Mouse (Mus musculus) myocyte (in vitro differentiated cells): ENCODE data around the gene Syt12. TPM values are rescaled to one million over a fixed set of nuclear protein-coding genes. Genes with fewer than 3 reads are reported as not detected.

Experiments
- H3K27me3 ChIP-seq: one replicate; pipeline ENCODE4 v1.6.1; 2011; ENCODE audit not compliant: control insufficient read depth, insufficient read depth, insufficient read length
- H3K36me3 ChIP-seq: one replicate; pipeline ENCODE4 v1.6.1; 2011; ENCODE audit not compliant: control insufficient read depth, insufficient read depth
- H3K4me2 ChIP-seq: one replicate; pipeline ENCODE4 v1.6.1; 2011; ENCODE audit warnings: low read depth, control low read depth
- H3K4me3 ChIP-seq: one replicate; pipeline ENCODE4 v1.5.1; 2011; ENCODE audit warnings: mild to moderate bottlenecking, control low read depth, moderate library complexity
- H3K79me2 ChIP-seq: one replicate; pipeline ENCODE4 v1.6.1; 2011; ENCODE audit not compliant: control insufficient read depth, insufficient read depth
- H3ac ChIP-seq: one replicate; pipeline ENCODE4 v1.6.1; 2011; ENCODE audit not compliant: control insufficient read depth, insufficient read length
- CEBPB ChIP-seq: IDR thresholded peaks from 2 replicates; pipeline ENCODE4 v1.6.1; 2011; ENCODE audit warnings: mild to moderate bottlenecking, moderate library complexity; ENCODE audit not compliant: poor library complexity, insufficient read depth, severe bottlenecking
- E2F4 ChIP-seq: IDR thresholded peaks from one replicate; pipeline ENCODE4 v1.6.1; 2011; ENCODE audit warnings: mild to moderate bottlenecking, control low read depth, moderate library complexity; ENCODE audit not compliant: insufficient read depth
- MAX ChIP-seq: IDR thresholded peaks from one replicate; pipeline ENCODE4 v1.6.1; 2011; ENCODE audit warnings: low read depth, mild to moderate bottlenecking, control low read depth
- MYOD1 ChIP-seq, 3 experiments: IDR thresholded peaks; one replicate each; pipeline ENCODE4 v1.6.1; 2011; ENCODE audit warnings: control low read depth in 2 of 3, low read depth in 2 of 3, mild to moderate bottlenecking in 2 of 3, moderate library complexity in 1 of 3; ENCODE audit not compliant: insufficient read length in 2 of 3, control insufficient read depth in 1 of 3
- MYOG ChIP-seq, 3 experiments: IDR thresholded peaks; one replicate each; pipeline ENCODE4 v1.6.1; 2011; ENCODE audit warnings: control low read depth in 2 of 3, low read depth in 2 of 3, mild to moderate bottlenecking in 2 of 3; ENCODE audit not compliant: insufficient read length in 2 of 3, control insufficient read depth in 1 of 3, insufficient read depth in 1 of 3
- POLR2A ChIP-seq: IDR thresholded peaks from one replicate; pipeline ENCODE4 v1.6.1; 2011; ENCODE audit warnings: low read depth, mild to moderate bottlenecking, control low read depth, moderate library complexity; ENCODE audit not compliant: insufficient read length
- POLR2AphosphoS2 ChIP-seq: IDR thresholded peaks from one replicate; pipeline ENCODE4 v1.6.1; 2011; ENCODE audit warnings: low read depth, control low read depth; ENCODE audit not compliant: insufficient read length
- REST ChIP-seq: IDR thresholded peaks from one replicate; pipeline ENCODE4 v1.6.1; 2011; ENCODE audit warnings: mild to moderate bottlenecking, control low read depth, moderate library complexity; ENCODE audit not compliant: insufficient read depth, insufficient read length
- SRF ChIP-seq: IDR thresholded peaks from one replicate; pipeline ENCODE4 v1.6.1; 2011; ENCODE audit warnings: low read depth; ENCODE audit not compliant: control insufficient read depth, insufficient read length
- TCF12 ChIP-seq: IDR thresholded peaks from one replicate; pipeline ENCODE4 v1.6.1; 2011; ENCODE audit warnings: mild to moderate bottlenecking, control low read depth; ENCODE audit not compliant: poor library complexity, insufficient read depth, severe bottlenecking
- TCF3 ChIP-seq: IDR thresholded peaks from one replicate; pipeline ENCODE4 v1.6.1; 2011; ENCODE audit warnings: low read depth, control low read depth; ENCODE audit not compliant: insufficient read length
- USF1 ChIP-seq: IDR thresholded peaks from one replicate; pipeline ENCODE4 v1.6.1; 2011; ENCODE audit warnings: low read depth, mild to moderate bottlenecking, control low read depth, moderate library complexity
- polyA plus RNA-seq: library from polyadenylated mRNA; unstranded; fragments of >200 nt; fragmentation: generic; extraction: Trizol; gene quantifications from one replicate; pipeline ENCODE4 v1.2.1, GENCODE M21; 2012; ENCODE audit warnings: missing spikeins

Gene Syt12
- polyA plus RNA-seq, 1 experiment = 22.3 TPM

DNA sequence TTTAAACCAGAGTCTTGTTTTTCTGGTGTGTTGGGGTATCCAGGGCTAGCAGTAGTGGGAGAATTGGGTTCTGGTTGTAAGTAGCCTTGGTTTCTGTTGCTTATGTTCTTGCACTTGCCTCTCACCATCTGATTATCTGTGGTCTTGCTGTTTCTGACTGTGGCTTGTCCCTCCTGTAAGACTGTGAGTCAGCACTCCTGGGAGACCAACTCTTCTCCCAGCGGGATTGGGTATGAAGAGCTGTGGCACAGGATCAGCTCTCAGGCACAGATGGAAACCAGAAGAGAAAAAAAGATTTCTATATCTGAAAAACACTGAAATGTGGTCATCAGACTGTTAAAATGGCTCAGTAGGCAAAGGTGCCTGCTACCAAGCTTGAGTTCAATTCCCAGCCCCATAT, 62.6 kb downstream of the Syt12 start:
- Histone ChIP-seq H3K4me3 (no peak overlapping the region), H3K79me2 (no peaks in the 10 kb centered on the region), H3K27me3 (no peaks in the 10 kb centered on the region)

DNA sequence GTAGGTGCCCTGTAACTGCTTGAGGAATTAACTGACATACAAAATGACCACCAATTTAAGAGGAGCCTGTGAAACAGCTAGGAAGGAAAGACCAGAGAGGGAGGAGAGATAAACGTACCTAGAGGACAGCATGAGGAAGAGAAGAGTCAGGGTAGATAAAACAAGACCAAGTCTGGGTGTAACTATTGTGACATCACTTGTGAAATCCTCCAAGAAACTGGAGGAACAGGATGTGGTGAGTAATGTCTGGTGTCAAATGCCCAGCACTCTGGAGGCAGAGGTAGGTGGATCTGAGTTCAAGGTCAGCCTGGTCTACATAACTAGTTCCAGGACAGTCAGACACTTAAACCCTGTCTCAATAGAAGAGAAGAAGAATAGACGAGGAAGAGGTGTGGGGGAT, 68.2 kb downstream of the Syt12 start:
- H3K27me3 ChIP-seq = no peaks in the 10 kb centered on the region
- no peaks in the 10 kb centered on the region for H3K36me3 ChIP-seq
- H3K4me2 ChIP-seq = no peak overlapping the region
- no peaks in the 10 kb centered on the region for H3K79me2 ChIP-seq
- TF ChIP-seq TCF3 (no peak), CEBPB (no peak), E2F4 (no peak)
- H3ac ChIP-seq = no peak overlapping the region
- H3K4me3 ChIP-seq = no peak overlapping the region

More for the DNA sequence above, 62.6 kb downstream of the Syt12 start:
- Histone ChIP-seq H3K4me2 (peak overlapping the region; percentile 21), H3K36me3 (no peaks in the 10 kb centered on the region), H3ac (no peak overlapping the region)
- TF ChIP-seq POLR2A (no peak), MYOG (IDR thresholded peaks at IDR 0.05; ENCODE audit: control insufficient read depth in 1 of 3, insufficient read depth in 1 of 3, insufficient read length in 2 of 3, low read depth in 2 of 3) (no peak), REST (no peak), USF1 (no peak), MAX (no peak), E2F4 (no peak), TCF12 (no peak), CEBPB (no peak), SRF (no peak), POLR2AphosphoS2 (no peak), TCF3 (no peak), MYOD1 (IDR thresholded peaks at IDR 0.05; ENCODE audit: control insufficient read depth in 1 of 3, insufficient read length in 2 of 3, low read depth in 2 of 3) (no peak)

DNA sequence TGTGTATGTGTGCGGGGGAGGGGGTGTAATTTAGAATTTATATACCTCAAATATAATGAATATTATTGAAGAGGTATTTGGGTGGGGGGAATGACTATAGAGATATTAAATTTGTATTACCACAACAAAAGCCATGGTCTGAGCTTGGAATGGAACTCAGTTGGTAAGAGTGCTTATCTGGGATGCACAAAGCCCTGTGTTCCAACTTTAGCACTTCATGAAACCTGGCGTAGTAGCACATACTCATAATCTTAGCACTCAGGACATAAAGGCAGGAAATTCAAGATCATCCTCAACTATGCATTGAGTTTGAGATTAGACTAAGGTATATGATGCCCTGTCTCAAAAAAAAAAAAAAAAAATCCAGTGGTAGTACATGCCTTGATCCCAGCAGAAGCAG, 72.4 kb downstream of the Syt12 start:
- Histone ChIP-seq H3K4me3 (no peak overlapping the region), H3K27me3 (no peaks in the 10 kb centered on the region), H3K79me2 (no peaks in the 10 kb centered on the region), H3K36me3 (no peaks in the 10 kb centered on the region), H3K4me2 (no peak overlapping the region), H3ac (no peak overlapping the region)
- TF ChIP-seq MYOG (IDR thresholded peaks at IDR 0.05; ENCODE audit: control insufficient read depth in 1 of 3, insufficient read depth in 1 of 3, insufficient read length in 2 of 3, low read depth in 2 of 3) = no peak
- no peak for TF ChIP-seq E2F4
- TF ChIP-seq POLR2A = no peak
- TF ChIP-seq TCF12 = no peak
- TF ChIP-seq POLR2AphosphoS2 = no peak
- TF ChIP-seq TCF3 = no peak
- no peak for TF ChIP-seq SRF
- no peak for TF ChIP-seq USF1
- no peak for TF ChIP-seq MYOD1 (IDR thresholded peaks at IDR 0.05; ENCODE audit: control insufficient read depth in 1 of 3, insufficient read length in 2 of 3, low read depth in 2 of 3)
- no peak for TF ChIP-seq REST
- no peak for TF ChIP-seq CEBPB
- TF ChIP-seq MAX = no peak

DNA sequence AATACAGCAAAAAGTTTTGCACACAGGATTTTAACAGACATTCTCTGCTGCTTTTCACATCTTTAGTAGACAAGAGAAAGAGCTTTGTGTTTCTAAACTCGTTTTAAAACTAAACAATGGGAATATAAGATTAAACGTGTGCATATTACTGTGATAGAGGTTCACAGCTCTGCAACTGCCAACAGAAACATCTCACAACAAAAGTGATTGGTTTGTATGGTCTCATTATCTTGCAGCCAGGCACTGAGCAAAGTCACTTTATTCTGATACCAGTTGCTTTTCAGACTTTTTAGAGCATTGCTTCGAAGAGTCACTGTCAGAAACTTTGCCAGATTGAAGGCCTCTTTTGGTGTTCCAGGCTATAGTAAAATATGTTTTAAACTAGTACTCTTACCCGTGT, 78.3 kb downstream of the Syt12 start:
- TF ChIP-seq POLR2AphosphoS2 (no peak), POLR2A (no peak), REST (no peak), MYOD1 (IDR thresholded peaks at IDR 0.05; ENCODE audit: control insufficient read depth in 1 of 3, insufficient read length in 2 of 3, low read depth in 2 of 3) (no peak), CEBPB (no peak), TCF3 (no peak), USF1 (no peak), E2F4 (no peak), SRF (no peak), MYOG (IDR thresholded peaks at IDR 0.05; ENCODE audit: control insufficient read depth in 1 of 3, insufficient read depth in 1 of 3, insufficient read length in 2 of 3, low read depth in 2 of 3) (no peak), TCF12 (no peak), MAX (no peak)
- Histone ChIP-seq H3K4me2 (no peak overlapping the region), H3K36me3 (no peaks in the 10 kb centered on the region), H3K4me3 (no peak overlapping the region), H3K79me2 (peaks cover 26% of the 10 kb centered on the region), H3K27me3 (no peaks in the 10 kb centered on the region), H3ac (no peak overlapping the region)

DNA sequence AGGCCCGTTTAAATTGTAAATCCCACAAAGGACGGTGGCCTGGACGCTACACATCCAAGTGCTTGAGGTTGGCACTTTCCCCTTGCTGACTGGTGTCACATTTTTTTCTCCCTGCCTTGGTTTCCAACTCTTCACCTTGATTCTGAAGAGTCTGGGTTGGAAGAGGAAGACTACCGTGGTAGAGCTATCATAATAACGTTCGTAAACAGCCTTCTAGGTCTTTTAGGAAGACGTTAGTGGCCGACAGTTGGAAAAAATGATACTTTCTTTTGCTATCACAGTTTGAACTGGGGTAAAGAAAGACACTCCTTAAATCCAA, 78.7 kb downstream of the Syt12 start:
- Histone ChIP-seq H3K27me3 (no peaks in the 10 kb centered on the region), H3K4me2 (no peak overlapping the region), H3K79me2 (peaks cover 30% of the 10 kb centered on the region), H3K36me3 (no peaks in the 10 kb centered on the region), H3ac (no peak overlapping the region), H3K4me3 (no peak overlapping the region)
- TF ChIP-seq POLR2AphosphoS2 (no peak), TCF12 (no peak), MAX (no peak), MYOG (IDR thresholded peaks at IDR 0.05; ENCODE audit: control insufficient read depth in 1 of 3, insufficient read depth in 1 of 3, insufficient read length in 2 of 3, low read depth in 2 of 3) (no peak), TCF3 (no peak), POLR2A (no peak), REST (no peak), SRF (no peak), MYOD1 (IDR thresholded peaks at IDR 0.05; ENCODE audit: control insufficient read depth in 1 of 3, insufficient read length in 2 of 3, low read depth in 2 of 3) (no peak), CEBPB (no peak), USF1 (no peak), E2F4 (no peak)
